Mouse (Mus musculus) retina, postnatal 1 day (tissue): Measurements from ENCODE around the gene Gm21992.

Source experiments
- DNase-seq: peaks from one replicate; pipeline ENCODE4 v3.0.0-alpha.2; 2012

The Gm21992 gene

DNA sequence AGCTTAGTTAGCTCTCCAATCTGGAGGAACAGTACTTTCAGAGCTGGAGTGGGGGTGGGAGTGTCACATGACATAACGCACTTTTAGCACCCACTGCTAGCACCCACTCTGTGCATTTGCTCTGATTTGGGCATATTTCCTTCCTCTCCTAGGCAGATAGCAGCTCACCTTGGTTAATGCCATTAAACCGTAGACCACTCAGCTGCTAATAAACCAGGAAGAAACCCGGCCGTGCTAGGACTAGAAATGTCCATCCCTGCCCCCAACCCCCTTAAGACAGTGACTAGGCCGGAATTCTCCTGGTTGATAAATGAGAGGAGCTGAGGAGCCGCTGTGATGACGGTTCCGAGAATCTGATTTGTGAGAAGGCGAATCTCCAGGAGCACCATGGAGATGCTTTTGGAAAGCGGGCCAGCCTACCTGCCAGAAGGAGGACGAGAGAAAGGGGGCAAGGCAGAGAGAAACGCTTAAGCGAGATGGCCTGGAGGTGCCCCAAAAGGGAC, 100.3 kb downstream of the Gm21992 start, which contains the start of gene Sptbn2:
TSS of gene Sptbn2 (plus strand) at position 70 of the 503 bp plus-strand sequence.
- peak; percentile 52 for DNase-seq

DNA sequence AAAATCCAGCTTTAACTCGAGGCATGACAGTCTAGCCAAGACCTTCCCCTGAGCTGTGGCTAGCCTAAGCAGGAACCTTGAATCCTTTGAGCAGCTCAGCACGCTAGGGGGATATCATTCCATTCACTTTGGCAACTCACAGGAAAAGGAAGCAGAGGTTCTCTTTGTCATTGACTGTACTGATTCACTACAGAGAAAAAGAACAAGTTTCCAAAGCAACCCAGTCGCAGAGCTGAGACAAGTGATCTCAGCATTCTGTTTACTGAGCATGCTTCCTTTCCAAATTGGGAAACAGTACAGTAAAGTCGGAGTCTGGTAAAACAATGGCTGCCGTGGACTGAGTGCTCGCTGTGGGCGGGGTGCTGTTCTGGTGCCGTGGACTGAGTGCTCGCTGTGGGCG, 102.6 kb downstream of the Gm21992 start:
- DNase-seq, result no peak

DNA sequence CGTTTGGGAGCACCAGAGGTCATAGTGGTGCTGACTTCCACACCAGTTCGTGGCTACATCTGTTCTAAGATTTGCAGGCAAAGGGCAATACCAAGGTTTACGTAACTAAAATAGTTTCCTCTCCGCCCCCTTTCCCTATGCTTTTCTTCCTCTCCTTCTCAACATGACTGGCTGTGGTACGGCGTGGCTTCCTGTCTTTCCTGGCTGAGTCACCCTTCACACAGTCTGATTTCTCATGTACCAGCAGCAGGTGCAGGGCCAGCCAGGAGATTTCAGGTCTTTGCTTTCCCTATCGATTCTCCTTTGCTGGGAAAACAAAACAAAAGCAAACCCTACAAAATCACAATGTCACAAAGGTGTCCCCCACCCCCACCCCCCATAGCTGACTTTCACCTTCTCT, 110.2 kb downstream of the Gm21992 start:
- no peak for DNase-seq

DNA sequence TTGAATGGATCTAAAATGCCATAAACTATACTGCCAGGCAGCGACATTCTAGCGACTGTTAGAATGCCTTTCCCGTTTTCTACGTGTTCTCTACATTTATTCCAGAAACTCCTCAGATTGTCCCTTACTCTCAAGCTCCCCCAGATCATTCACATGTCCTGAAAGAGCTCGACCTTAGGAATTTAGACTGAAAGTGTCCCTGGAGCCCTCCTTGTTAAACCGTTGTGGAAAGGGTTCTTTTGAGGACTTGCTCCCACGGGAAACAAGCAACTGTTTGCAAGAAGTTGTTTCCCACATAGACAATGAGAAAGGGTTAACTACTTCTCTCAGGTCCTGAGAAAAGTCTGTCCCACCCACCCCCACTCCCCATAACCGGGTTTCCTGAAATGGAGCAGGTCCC, 110.8 kb downstream of the Gm21992 start:
- no peak for DNase-seq

DNA sequence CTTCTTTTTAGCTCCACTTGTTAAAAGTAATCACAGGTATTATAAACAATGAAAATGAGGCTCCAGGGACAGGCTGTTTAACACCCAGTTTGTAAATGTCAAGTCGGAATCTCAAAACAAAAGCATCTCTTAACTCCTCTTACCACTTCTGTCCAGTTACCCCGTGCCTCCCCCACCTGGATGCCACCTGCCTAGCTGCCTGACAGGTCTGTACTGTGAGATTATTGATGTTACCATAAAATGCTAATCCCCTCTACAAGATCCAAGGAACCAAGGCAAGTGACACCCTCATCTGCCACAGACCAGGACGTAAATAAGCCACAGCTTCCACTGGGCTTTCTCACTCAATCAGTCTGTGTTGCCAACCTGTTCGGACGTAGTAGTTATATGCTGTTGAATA, 111.6 kb downstream of the Gm21992 start:
- DNase-seq, result no peak

DNA sequence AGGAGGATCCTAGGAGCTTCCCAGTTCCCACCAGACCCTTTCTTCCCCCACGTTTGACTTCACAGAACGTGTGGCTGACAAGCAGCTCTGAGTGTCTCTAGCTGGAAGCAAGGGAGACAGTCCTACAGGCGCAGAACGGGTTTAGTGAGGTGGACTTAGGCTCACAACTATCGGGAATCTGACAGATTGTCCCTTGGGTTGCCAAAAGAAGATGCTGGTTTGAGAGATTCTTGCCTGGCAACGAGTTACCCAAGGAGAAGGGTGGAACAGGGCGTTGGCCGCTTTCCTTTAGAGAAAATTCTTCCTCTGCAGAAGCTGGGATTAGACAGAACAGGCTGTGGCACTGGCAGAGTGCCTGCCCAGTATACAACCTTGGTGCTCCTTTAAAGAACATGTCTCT, 112.6 kb downstream of the Gm21992 start:
- DNase-seq, result no peak

DNA sequence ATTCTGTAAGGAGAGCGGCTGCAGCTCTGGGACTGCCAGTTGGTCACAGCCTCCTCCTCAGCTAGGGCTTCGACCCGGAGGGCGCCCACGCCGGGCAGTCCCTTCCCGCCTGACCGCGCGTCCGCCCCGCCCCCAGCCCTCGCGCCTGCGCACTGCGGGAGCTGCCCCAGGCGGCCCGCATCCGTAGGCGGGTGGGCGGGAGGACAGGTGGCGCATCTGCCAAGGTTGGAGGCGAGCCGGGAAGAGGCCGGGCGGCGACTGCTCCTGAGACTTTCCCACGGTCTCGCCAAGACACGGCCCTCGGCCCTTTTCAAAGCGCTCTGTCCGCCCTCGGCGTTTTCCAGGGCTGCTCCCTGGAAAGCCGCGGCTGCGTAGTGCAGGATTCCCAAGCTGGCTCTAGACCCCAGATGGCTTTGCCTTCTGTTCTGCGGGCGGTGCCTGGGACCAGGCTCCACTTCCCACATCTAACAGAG, 113.2 kb downstream of the Gm21992 start, which contains the start of gene Gm960:
TSS of gene Gm960 (minus strand) at position 464 of the 473 bp plus-strand sequence.
- DNase-seq, result peak; percentile 91

DNA sequence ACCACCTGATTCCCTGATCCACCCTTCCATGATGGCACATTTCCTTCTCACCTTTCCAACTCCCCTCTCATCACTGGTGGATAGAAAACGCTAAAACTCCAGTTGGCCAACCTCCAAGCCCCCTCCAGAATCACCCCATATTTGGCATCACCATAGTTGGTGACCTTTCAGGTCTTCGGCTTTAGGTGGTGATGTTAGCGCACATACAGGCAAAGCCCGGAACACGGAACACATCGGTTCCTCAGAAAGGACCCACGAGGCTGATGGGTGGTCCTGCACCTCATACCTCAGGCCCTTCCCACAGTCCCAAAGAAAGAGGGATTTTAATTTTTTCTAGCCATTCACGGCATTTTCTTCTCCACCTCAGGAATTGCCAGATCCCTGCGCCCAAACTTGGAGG, 113.7 kb downstream of the Gm21992 start:
- DNase-seq, result no peak

DNA sequence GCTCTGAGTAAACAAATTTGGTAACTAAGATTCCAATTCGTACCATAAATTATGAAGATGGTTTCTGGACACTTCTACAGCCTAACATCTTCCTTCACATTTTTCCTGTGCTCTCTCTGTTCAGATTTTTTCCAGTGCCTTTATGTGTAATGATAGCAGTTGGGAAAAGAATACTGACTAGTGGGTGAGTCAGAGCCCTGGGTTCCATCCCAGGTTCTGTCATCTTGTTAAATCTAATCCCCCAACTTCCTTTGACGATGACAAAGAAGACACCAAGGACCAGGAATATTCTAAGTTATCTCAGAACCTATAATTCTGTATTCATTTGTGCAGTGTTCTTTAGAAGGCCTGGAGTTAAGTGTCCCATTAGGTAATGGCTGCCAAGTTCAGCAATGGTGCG, 114.3 kb downstream of the Gm21992 start:
- no peak for DNase-seq

DNA sequence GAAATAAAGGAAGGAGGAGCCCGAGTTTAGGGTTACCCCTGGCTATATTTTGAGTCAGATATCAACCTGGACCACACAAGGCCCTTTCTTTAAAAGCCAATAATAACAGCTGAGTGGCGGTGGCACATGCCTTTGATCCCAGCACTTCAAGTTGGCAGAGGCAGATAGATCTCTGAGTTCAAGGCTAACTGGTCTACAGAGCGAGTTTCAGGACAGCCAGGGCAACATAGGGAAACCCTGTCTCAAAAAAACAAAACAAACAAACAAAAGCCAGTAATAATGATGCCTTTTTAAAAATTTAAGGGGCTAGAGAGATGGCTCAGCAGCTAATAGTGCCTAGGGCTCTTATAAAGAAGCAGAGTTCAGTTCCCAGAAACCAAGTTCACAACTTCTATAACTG, 117.1 kb downstream of the Gm21992 start:
- DNase-seq, result no peak
